Mouse (Mus musculus): ENCODE measurements around the gene Tmem208. TPM values are rescaled to one million over a fixed set of nuclear protein-coding genes. Genes with fewer than 3 reads are reported as not detected.
A peak's percentile ranks its signal among the peaks of the same experiment; 100 is the strongest.

Tmem208 gene
- polyA plus RNA-seq, 1 experiment: 105 TPM

DNA sequence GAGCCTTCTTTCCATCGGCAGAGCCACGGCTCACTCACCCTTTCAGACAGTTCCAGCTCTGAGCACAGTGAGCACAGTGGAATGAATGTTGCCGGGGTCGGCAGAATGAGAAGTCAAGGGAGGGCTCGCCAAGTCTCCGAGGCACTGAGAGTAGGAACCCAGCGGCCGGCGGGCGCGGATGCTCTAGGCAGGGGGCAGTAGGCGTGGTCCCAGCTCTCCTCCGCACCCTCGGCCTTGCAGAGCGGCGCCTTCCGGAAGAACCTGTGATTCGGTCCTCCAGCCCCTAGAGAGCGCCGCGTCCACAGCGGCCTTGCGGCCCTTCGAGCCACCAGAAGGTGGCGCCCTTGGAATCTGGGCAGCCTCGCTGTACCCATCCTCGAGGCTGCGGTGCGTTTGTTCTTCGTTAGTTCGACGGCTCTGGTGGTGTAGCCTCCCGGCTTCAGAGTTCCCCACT lies 48.4 kb downstream of the Tmem208 start:
- Histone ChIP-seq H3K4me3 (ENCODE audit: low read depth, low read length) (no peak overlapping the region), H3K4me1 (ENCODE audit: control insufficient read depth, insufficient read depth, insufficient read length, low read length) (peaks cover 12% of the 10 kb centered on the region), H3K36me3 (ENCODE audit: control insufficient read depth, insufficient read depth, low read length) (no peaks in the 10 kb centered on the region), H3K27ac (ENCODE audit: insufficient read depth, low read depth, low read length) (no peak overlapping the region), H3K27me3 (ENCODE audit: control insufficient read depth, insufficient read depth, low read length) (no peaks in the 10 kb centered on the region)
- no peak for TF ChIP-seq POLR2A (IDR thresholded peaks at IDR 0.05; ENCODE audit: low read depth, low read length)
- peak; percentile 41; the same call in 1 of the 2 replicates for TF ChIP-seq CTCF (IDR thresholded peaks at IDR 0.05; ENCODE audit: extremely low read depth, insufficient read length, insufficient replicate concordance, low read depth, low read length)
- WGBS: 49% methylated on average over 33 of the region's 33 CpGs

DNA sequence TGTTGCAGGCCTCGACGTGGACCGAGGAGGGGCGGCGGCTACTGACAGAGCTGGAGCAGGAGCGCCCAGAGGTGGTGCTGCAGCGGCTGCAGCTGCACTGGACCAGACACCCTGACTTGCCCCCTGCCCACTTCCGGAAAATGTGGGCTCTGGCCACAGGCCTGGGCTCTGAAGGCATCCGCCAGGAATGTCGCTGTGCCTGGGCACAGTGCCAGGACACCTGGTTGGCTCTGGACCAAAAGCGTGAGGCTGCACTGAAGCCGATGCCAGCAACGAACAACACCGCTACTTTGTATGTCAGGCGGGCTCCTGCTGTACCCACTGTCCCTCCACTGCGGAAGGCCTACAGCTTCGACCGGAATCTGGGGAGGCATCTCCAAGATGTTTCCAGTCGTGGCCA lies 52.5 kb downstream of the Tmem208 start:
- peaks cover 12% of the 10 kb centered on the region for H3K4me1 ChIP-seq (ENCODE audit: control insufficient read depth, insufficient read depth, insufficient read length, low read length)
- 16% methylated on average over 19 of the region's 19 CpGs for WGBS
- H3K27me3 ChIP-seq (ENCODE audit: control insufficient read depth, insufficient read depth, low read length): no peaks in the 10 kb centered on the region
- H3K4me3 ChIP-seq (ENCODE audit: low read depth, low read length): no peak overlapping the region
- no peak for TF ChIP-seq POLR2A (IDR thresholded peaks at IDR 0.05; ENCODE audit: low read depth, low read length)
- TF ChIP-seq CTCF (IDR thresholded peaks at IDR 0.05; ENCODE audit: extremely low read depth, insufficient read length, insufficient replicate concordance, low read depth, low read length): no peak
- H3K27ac ChIP-seq (ENCODE audit: insufficient read depth, low read depth, low read length): no peak overlapping the region
- no peaks in the 10 kb centered on the region for H3K36me3 ChIP-seq (ENCODE audit: control insufficient read depth, insufficient read depth, low read length)

DNA sequence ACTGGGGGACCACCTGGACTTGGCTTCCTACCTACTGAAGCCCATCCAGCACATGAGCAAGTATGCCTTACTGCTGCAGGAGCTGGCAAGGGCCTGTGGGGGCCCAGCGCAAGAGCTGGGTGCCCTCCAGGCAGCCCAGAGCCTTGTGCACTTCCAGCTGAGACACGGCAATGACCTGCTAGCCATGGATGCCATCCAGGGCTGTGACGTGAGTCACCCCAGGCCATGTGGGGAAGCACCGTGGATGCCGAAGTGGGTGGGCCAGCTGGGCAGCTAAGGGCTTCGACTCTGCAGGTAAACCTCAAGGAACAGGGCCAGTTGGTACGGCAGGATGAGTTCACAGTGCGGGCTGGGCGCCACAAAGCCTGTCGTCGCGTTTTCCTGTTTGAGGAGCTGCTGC lies 54.2 kb downstream of the Tmem208 start:
- Histone ChIP-seq H3K36me3 (ENCODE audit: control insufficient read depth, insufficient read depth, low read length) (no peaks in the 10 kb centered on the region), H3K27ac (ENCODE audit: insufficient read depth, low read depth, low read length) (no peak overlapping the region), H3K27me3 (ENCODE audit: control insufficient read depth, insufficient read depth, low read length) (no peaks in the 10 kb centered on the region), H3K4me1 (ENCODE audit: control insufficient read depth, insufficient read depth, insufficient read length, low read length) (peaks cover 12% of the 10 kb centered on the region), H3K4me3 (ENCODE audit: low read depth, low read length) (no peak overlapping the region)
- TF ChIP-seq CTCF (IDR thresholded peaks at IDR 0.05; ENCODE audit: extremely low read depth, insufficient read length, insufficient replicate concordance, low read depth, low read length): no peak
- no peak for TF ChIP-seq POLR2A (IDR thresholded peaks at IDR 0.05; ENCODE audit: low read depth, low read length)
- 90% methylated on average over 12 of the region's 12 CpGs for WGBS

DNA sequence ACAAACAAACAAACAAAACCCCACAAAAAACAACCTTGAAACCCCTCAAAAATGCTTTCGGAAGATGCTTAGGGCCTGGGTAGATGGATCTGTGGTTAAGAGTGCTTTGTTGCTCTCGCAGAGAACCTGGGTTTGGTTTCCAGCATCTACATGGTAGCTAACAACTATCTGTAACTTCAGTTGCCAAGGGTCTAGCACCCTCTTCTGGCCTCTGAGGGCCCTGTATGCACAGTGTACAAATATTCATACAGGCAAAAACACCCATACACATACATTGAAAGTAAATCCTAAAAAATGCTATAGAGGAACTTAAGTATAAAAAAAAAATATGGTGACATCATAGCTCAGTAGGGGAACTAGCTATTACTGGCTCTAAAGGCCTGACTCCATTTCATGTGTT lies 57.9 kb downstream of the Tmem208 start:
- WGBS: 97% methylated on average over 2 of the region's 2 CpGs
- H3K4me1 ChIP-seq (ENCODE audit: control insufficient read depth, insufficient read depth, insufficient read length, low read length): peaks cover under 1% of the 10 kb centered on the region; the same call in 1 of the 2 replicates
- no peak for TF ChIP-seq POLR2A (IDR thresholded peaks at IDR 0.05; ENCODE audit: low read depth, low read length)
- TF ChIP-seq CTCF (IDR thresholded peaks at IDR 0.05; ENCODE audit: extremely low read depth, insufficient read length, insufficient replicate concordance, low read depth, low read length): no peak
- no peaks in the 10 kb centered on the region for H3K27me3 ChIP-seq (ENCODE audit: control insufficient read depth, insufficient read depth, low read length)
- H3K27ac ChIP-seq (ENCODE audit: insufficient read depth, low read depth, low read length): no peak overlapping the region
- no peak overlapping the region for H3K4me3 ChIP-seq (ENCODE audit: low read depth, low read length)
- no peaks in the 10 kb centered on the region for H3K36me3 ChIP-seq (ENCODE audit: control insufficient read depth, insufficient read depth, low read length)

Other genes with a start within 250 kb of the Tmem208 start
- gene Ces3b, start 242.6 kb upstream of the Tmem208 start, polyA plus RNA-seq (2012; rRNA removed): 0.18 TPM in 1 of 2 replicates, not detected in the other
- not detected in 2 replicates for gene Ces4a, start 194.6 kb upstream of the Tmem208 start, polyA plus RNA-seq (2012; rRNA removed)
- 2.3 and 2.9 TPM in 2 replicates for gene Cbfb, start 155.7 kb upstream of the Tmem208 start, polyA plus RNA-seq (2012; rRNA removed)
- 6.3 and 9.4 TPM in 2 replicates for gene D230025D16Rik, start 101.2 kb upstream of the Tmem208 start, polyA plus RNA-seq (2012; rRNA removed)
- 8.6 and 13.8 TPM in 2 replicates for gene B3gnt9, start 71.2 kb upstream of the Tmem208 start, polyA plus RNA-seq (2012; rRNA removed)
- gene Tradd, start 61.7 kb upstream of the Tmem208 start, polyA plus RNA-seq (2012; rRNA removed): 62.7 and 112 TPM in 2 replicates
- gene Fbxl8, start 61.7 kb upstream of the Tmem208 start, polyA plus RNA-seq (2012; rRNA removed): 12.4 and 34.9 TPM in 2 replicates
- 1.2 and 1.3 TPM in 2 replicates for gene Hsf4, start 56.6 kb upstream of the Tmem208 start, polyA plus RNA-seq (2012; rRNA removed)
- 0.52 and 1.1 TPM in 2 replicates for gene Nol3, start 50.2 kb upstream of the Tmem208 start, polyA plus RNA-seq (2012; rRNA removed)
- 1.6 and 2.6 TPM in 2 replicates for gene 4931428F04Rik, start 36.5 kb upstream of the Tmem208 start, polyA plus RNA-seq (2012; rRNA removed)
- 2.1 and 3.1 TPM in 2 replicates for gene Exoc3l, start 30.3 kb upstream of the Tmem208 start, polyA plus RNA-seq (2012; rRNA removed)
- gene E2f4, start 28.7 kb upstream of the Tmem208 start, polyA plus RNA-seq (2012; rRNA removed): 81.4 and 152 TPM in 2 replicates
- 39.6 and 107 TPM in 2 replicates for gene Elmo3, start 20.8 kb upstream of the Tmem208 start, polyA plus RNA-seq (2012; rRNA removed)
- 2.7 and 6.9 TPM in 2 replicates for gene Lrrc29, start 76 bp upstream of the Tmem208 start, polyA plus RNA-seq (2012; rRNA removed)
- gene Fhod1, start 21.6 kb downstream of the Tmem208 start, polyA plus RNA-seq (2012; rRNA removed): 15.4 and 19.6 TPM in 2 replicates
- gene Slc9a5, start 22.5 kb downstream of the Tmem208 start, polyA plus RNA-seq (2012; rRNA removed): 1.4 and 3.1 TPM in 2 replicates
- gene Plekhg4, start 46.9 kb downstream of the Tmem208 start, polyA plus RNA-seq (2012; rRNA removed): 0.14 and 0.41 TPM in 2 replicates
- not detected in 2 replicates for gene Kctd19, start 87.1 kb downstream of the Tmem208 start, polyA plus RNA-seq (2012; rRNA removed)
- 0.06 TPM in 1 of 2 replicates, not detected in the other for gene Lrrc36, start 87.2 kb downstream of the Tmem208 start, polyA plus RNA-seq (2012; rRNA removed)
- gene Tppp3, start 145.2 kb downstream of the Tmem208 start, polyA plus RNA-seq (2012; rRNA removed): 36.9 and 60.5 TPM in 2 replicates
- gene Zdhhc1, start 170.5 kb downstream of the Tmem208 start, polyA plus RNA-seq (2012; rRNA removed): 14.8 and 15.2 TPM in 2 replicates
- 5.0 and 12.2 TPM in 2 replicates for gene Hsd11b2, start 192.4 kb downstream of the Tmem208 start, polyA plus RNA-seq (2012; rRNA removed)
- gene Atp6v0d1, start 239.7 kb downstream of the Tmem208 start, polyA plus RNA-seq (2012; rRNA removed): 41.9 and 70.8 TPM in 2 replicates

Data from small intestine, adult 2 months (tissue).